Mouse (Mus musculus) kidney, embryonic 16.5 days (tissue): ENCODE results near the gene Fam160b1. TPM values are rescaled to one million over a fixed set of nuclear protein-coding genes. Genes with fewer than 3 reads are reported as not detected.
A peak's percentile ranks its signal among the peaks of the same experiment; 100 is the strongest.

ENCODE experiments used
- ATAC-seq: fragments of 200-750 bp; cut with Nextera tagmentation; 2 replicates; pipeline ENCODE4 v1.8.0; 2017; ENCODE audit warnings: moderate TSS enrichment; ENCODE audit not compliant: low FRiP score, low TSS enrichment
- H3K27ac ChIP-seq: fragments of 300-500 bp; sonication (generic); 2 replicates; pipeline ENCODE4 v1.5.1; 2014; ENCODE audit warnings: low read length
- H3K27me3 ChIP-seq: fragments of 300-500 bp; sonication (generic); 2 replicates; pipeline ENCODE4 v1.6.1; 2014; ENCODE audit warnings: low read length, control low read depth, mixed read lengths; ENCODE audit not compliant: insufficient read depth
- H3K36me3 ChIP-seq: fragments of 300-500 bp; sonication (generic); 2 replicates; pipeline ENCODE4 v1.6.1; 2014; ENCODE audit warnings: low read length, control low read depth, mixed read lengths; ENCODE audit not compliant: insufficient read depth
- H3K4me1 ChIP-seq: fragments of 300-500 bp; sonication (generic); 2 replicates; pipeline ENCODE4 v1.6.1; 2014; ENCODE audit warnings: low read length, control low read depth, mixed read lengths; ENCODE audit not compliant: insufficient read depth
- H3K4me2 ChIP-seq: fragments of 300-500 bp; sonication (generic); replicated peaks from 2 replicates; pipeline ENCODE4 v1.6.1; 2014; ENCODE audit warnings: low read depth, low read length
- H3K4me3 ChIP-seq: fragments of 300-500 bp; sonication (generic); 2 replicates; pipeline ENCODE4 v1.5.1; 2014; ENCODE audit warnings: mild to moderate bottlenecking, low read length
- H3K9ac ChIP-seq: fragments of 300-500 bp; sonication (generic); replicated peaks from 2 replicates; pipeline ENCODE4 v1.6.1; 2014; ENCODE audit warnings: low read length
- H3K9me3 ChIP-seq: fragments of 300-500 bp; sonication (generic); 2 replicates; pipeline ENCODE4 v1.6.1; 2016; ENCODE audit warnings: low read length, control low read depth
- WGBS: fragments of 180-500 bp; shearing (Covaris S2); extraction: QIAGEN DNeasy Blood & Tissue Kit; methylation state at CpG from one replicate; pipeline ENCODE4 v1.1.7; 2014; 5-methylcytosine and 5-hydroxymethylcytosine counted together
- polyA plus RNA-seq: library from polyadenylated mRNA; unstranded; fragments of >200 nt; fragmentation: Nextera tagmentation; extraction: Ambion mirVana; gene quantifications from 2 replicates; pipeline ENCODE4 v1.2.1, GENCODE M21; 2015

Fam160b1 gene
- polyA plus RNA-seq, 1 experiment from 2014 or later, result 13.1 TPM

DNA sequence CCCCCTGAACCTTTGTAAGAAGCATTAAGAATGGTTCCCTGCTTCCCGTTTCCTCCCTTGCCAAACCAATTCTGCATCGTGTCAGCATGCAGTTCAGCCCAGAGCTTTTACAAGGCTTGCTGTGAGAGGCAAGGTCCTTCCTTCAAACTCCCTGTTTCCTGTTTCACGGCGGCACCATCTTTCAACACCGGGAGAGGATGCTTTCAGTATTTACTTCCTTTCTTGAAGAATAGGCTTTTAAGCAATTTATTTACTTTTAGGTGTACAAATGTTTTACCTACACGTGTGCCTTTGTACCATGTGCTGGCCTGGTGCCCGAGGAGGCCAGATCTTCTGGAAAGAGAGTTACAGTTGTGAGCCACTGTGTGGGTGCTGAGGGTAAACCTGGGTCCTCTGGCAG is 4.2 kb upstream of the Fam160b1 start:
- ATAC-seq, result no peak
- Histone ChIP-seq H3K9ac (0 out of 2 replicates have a peak overlapping the region, but pooled peaks have one; percentile 22), H3K36me3 (no peaks in the 10 kb centered on the region), H3K27ac (peak overlapping the region; percentile 89), H3K4me1 (peaks cover 34% of the 10 kb centered on the region), H3K4me3 (no peak overlapping the region), H3K27me3 (no peaks in the 10 kb centered on the region), H3K9me3 (no peaks in the 10 kb centered on the region), H3K4me2 (0 out of 2 replicates have a peak overlapping the region, but pooled peaks have one; percentile 16)
- WGBS, result 61% methylated on average over 7 of the region's 7 CpGs

DNA sequence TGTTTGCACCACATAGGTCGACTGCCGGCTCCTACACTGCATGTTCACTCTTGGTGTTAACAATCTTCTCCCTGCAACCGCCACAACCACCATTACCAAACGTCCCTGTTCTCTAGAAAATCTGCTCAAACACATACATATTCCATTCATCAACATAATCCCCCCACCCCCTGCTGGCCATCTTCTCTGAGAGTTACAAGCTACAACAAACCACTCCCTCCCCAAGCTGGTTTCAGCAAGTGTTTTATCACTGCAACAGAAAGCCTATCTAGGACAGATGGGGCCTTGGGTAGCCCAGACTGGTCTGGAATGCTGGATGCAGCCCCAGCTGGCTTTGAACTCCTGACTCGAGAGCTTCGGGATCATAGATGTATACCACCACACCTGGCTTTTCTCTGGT is 3.2 kb upstream of the Fam160b1 start:
- Histone ChIP-seq H3K4me1 (peaks cover 34% of the 10 kb centered on the region), H3K4me3 (no peak overlapping the region), H3K9me3 (no peaks in the 10 kb centered on the region), H3K27me3 (no peaks in the 10 kb centered on the region), H3K4me2 (no peak overlapping the region), H3K36me3 (no peaks in the 10 kb centered on the region), H3K9ac (no peak overlapping the region), H3K27ac (no peak overlapping the region)
- 91% methylated on average over 6 of the region's 6 CpGs for WGBS
- ATAC-seq, result no peak

DNA sequence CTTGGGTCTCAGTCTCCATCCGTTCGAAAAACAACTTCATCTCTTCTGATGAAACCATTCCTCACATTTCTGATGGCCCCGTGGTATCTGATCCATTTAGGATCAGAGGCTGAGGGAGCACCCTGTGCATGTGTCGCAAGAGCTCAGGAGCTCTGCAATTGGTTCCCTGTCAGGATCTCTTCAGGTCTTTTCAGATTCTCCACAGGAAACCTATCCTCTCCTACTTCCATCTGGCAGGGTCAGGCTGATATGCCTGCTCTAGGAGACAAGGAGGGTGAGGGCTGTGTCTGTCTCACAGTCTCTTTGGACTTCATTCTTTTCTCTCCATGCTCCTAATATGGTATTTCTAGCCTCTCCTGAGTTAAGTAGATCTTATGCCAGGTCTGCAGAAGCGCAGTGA is 2.7 kb upstream of the Fam160b1 start:
- Histone ChIP-seq H3K27ac (peak overlapping the region; percentile 29), H3K36me3 (no peaks in the 10 kb centered on the region), H3K4me3 (no peak overlapping the region), H3K27me3 (no peaks in the 10 kb centered on the region), H3K4me2 (peak overlapping the region; percentile 10; the same call in 1 of the 2 replicates), H3K9ac (no peak overlapping the region), H3K4me1 (peaks cover 39% of the 10 kb centered on the region), H3K9me3 (no peaks in the 10 kb centered on the region)
- WGBS, result 88% methylated on average over 5 of the region's 5 CpGs
- no peak for ATAC-seq

DNA sequence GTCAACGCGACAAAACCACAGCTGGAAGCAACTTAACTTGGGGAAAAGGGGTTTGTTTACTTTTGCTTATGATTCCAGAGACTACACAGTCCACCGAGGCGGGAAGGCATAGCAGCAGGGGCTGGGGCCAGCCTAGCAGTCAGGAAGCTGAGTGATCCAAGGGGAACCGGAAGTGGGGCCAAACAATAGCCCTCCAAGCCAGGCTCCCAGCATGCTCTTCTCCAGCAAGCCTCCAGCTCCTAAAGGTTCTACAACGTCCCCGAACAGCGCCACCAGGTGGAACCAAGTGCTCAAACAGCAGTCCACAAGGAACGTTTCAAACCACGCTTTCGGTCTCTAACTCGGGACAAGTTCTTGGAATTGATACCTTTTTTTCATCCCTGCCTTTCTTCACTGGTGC is 2.2 kb upstream of the Fam160b1 start:
- Histone ChIP-seq H3K9me3 (no peaks in the 10 kb centered on the region), H3K9ac (0 out of 2 replicates have a peak overlapping the region, but pooled peaks have one; percentile 0), H3K27me3 (no peaks in the 10 kb centered on the region), H3K36me3 (no peaks in the 10 kb centered on the region), H3K4me2 (peak overlapping the region; percentile 63; the same call in 1 of the 2 replicates), H3K4me3 (no peak overlapping the region), H3K27ac (peak overlapping the region; percentile 29), H3K4me1 (peaks cover 44% of the 10 kb centered on the region)
- no peak for ATAC-seq
- WGBS, result 69% methylated on average over 12 of the region's 12 CpGs

DNA sequence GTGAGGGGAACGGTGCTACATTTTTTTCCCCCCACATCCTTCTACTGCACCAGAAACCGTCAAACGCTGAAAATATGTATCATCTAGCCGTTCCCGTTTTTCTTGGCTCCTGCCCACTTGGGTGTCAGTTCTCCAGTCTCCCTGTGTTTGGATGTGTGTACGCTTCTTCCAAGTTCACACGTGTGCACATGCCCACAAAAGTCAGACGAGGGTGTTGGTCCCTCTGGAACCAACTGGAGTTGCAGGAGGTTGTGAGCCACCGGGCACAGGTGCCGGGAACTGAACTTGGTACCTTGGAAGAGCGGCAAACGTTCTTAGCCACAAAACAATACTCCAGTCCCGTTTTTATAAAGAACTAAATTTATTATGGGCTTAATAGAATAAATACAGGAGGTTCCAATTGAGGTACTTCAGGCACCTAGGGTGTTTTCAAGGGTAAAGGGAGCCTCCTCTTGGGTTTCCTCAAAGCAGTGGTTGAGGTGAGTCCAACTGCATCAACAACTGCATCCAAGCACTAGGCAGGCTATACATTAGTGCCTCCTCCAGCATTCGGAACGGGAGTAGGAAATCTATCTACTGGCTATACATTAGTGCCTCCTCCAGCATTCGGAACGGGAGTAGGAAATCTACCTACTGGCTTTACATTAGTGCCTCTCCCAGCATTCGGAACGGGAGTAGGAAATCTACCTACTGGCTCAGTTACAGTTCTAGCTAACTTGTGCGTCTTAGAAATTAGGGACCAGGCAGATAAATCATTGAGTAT is 1.5 kb upstream of the Fam160b1 start:
- Histone ChIP-seq H3K9ac (0 out of 2 replicates have a peak overlapping the region, but pooled peaks have one; percentile 0), H3K4me1 (peaks cover 49% of the 10 kb centered on the region), H3K9me3 (no peaks in the 10 kb centered on the region), H3K4me3 (no peak overlapping the region), H3K4me2 (peak overlapping the region; percentile 63), H3K27ac (no peak overlapping the region), H3K36me3 (no peaks in the 10 kb centered on the region), H3K27me3 (no peaks in the 10 kb centered on the region)
- ATAC-seq, result no peak
- WGBS, result 87% methylated on average over 20 of the region's 20 CpGs

DNA sequence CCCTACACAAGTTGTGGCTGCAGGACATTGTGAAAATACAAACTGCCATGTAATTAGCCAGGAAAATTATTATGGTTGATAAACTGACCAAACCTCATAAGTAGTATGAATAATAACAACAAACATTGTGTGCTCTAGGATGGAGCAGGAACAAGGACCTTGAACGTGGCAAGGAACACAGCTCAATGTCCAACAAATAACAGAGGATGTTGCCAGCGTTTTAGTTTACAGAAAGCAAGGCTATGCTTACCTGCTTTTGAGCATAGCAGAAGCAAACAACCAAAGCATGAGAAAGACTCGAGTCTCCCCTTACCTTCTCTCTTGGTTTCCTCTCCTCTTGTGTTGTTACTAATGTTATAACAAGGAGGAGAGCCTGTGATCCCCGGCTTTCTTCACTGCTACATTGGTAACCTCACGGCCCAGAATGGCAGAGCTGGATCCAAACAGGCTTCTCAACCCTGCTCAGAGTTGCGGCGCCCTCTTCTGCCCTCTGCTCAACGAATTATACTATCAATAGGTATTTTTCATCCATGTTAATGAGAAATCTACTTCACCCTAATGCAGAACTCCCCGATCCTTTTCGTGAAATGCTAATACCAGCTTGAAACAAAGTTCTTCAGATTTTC is 666 bp upstream of the Fam160b1 start:
- Histone ChIP-seq H3K4me2 (peak overlapping the region; percentile 63), H3K27ac (peak overlapping the region; percentile 76), H3K4me1 (peaks cover 56% of the 10 kb centered on the region), H3K9ac (peak overlapping the region; percentile 50), H3K27me3 (no peaks in the 10 kb centered on the region), H3K9me3 (no peaks in the 10 kb centered on the region), H3K4me3 (peak overlapping the region; percentile 93), H3K36me3 (no peaks in the 10 kb centered on the region)
- WGBS, result 42% methylated on average over 10 of the region's 10 CpGs
- no peak for ATAC-seq

DNA sequence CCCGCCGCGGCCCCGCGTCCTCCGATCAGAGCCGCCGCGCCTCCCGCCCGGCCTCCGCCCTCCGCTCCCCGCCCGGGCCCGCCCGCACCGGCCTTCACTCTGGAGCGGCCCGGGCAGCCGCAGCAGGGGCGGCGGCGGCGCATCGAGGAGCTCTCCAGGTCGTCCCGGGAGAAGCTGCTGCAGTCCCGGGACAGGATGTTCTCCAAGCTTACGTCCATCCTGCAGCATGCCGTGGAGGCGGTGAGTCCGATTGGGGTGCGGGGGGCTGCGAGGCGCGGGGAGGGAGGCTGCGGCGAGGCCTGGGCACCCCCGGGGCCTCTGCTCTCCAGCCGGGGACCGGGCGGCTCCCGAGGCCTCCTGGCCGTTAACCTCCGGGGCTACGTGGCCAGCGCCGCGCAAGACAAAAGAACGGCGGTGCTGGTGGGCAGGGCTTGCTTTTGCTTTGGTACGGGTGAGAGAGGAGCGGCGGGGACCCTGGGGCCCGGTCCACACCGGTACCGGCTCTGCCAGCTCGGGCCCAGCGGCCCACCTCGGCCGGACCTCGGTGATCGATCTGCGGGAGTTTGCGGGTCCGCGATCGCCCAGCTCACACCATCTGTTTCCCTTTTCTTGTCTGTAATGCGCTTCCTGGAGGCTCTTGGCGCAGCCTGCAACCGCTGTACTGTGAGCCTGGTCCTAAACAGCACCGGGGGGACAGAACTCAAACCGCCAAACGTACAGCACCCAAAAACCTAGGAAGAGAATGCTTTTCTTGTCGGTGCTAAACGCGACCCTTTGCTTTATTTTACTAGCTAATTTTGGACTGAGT is 855 bp downstream of the Fam160b1 start:
- 0% methylated on average over 62 of the region's 78 CpGs for WGBS
- H3K4me1 ChIP-seq, result peaks cover 58% of the 10 kb centered on the region
- peak overlapping the region; percentile 99 for H3K9ac ChIP-seq
- peak; percentile 77; the same call in 1 of the 2 replicates for ATAC-seq
- H3K9me3 ChIP-seq, result no peaks in the 10 kb centered on the region
- H3K27ac ChIP-seq, result peak overlapping the region; percentile 96
- peak overlapping the region; percentile 93 for H3K4me3 ChIP-seq
- H3K36me3 ChIP-seq, result no peaks in the 10 kb centered on the region
- no peaks in the 10 kb centered on the region for H3K27me3 ChIP-seq
- peak overlapping the region; percentile 63 for H3K4me2 ChIP-seq

DNA sequence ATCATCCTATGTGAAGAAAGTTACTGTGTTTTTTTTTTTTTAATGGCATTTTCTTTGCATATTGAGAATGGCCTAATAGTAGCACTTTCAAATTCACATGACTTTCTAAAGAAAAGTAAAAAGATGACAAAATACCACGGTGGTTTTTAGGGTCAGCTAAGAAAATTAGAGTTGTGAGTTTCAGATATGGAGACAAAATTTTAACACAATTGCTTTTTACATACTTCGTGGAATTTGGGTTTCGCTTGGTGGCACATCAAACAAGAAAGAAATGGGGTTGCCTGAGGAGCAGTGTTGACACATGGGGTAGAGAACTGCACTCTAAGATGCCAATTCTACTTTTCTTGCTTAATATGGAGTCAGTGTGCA is 1.4 kb downstream of the Fam160b1 start:
- no peaks in the 10 kb centered on the region for H3K27me3 ChIP-seq
- H3K9ac ChIP-seq, result peak overlapping the region; percentile 99
- peak overlapping the region; percentile 63 for H3K4me2 ChIP-seq
- H3K36me3 ChIP-seq, result no peaks in the 10 kb centered on the region
- WGBS, result 8% methylated on average over 3 of the region's 3 CpGs
- H3K4me3 ChIP-seq, result peak overlapping the region; percentile 93
- peak overlapping the region; percentile 96; the same call in 1 of the 2 replicates for H3K27ac ChIP-seq
- peaks cover 63% of the 10 kb centered on the region for H3K4me1 ChIP-seq
- ATAC-seq, result no peak
- no peaks in the 10 kb centered on the region for H3K9me3 ChIP-seq

DNA sequence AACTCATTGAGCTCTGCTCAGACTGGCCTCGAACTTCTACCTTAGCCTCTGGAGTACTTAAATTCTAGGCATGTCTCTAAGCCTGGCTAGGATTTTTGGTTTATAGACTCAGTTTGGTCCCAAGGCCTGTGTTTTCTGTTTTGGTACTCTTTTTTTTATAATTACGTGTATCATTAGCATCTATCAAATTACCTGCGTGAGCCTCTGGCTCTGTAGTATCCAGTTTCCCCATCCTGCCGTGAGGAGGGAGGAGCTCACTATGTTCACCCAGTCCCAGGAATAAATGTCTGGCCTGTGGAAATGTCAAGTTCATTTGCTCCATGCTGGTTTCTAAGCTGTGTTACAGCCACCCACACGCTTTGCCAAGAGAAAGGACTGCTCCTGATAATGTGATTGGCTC is 2.1 kb downstream of the Fam160b1 start:
- Histone ChIP-seq H3K27me3 (no peaks in the 10 kb centered on the region), H3K4me3 (peak overlapping the region; percentile 35), H3K4me1 (peaks cover 69% of the 10 kb centered on the region), H3K27ac (peak overlapping the region; percentile 16; the same call in 1 of the 2 replicates), H3K36me3 (no peaks in the 10 kb centered on the region), H3K9me3 (no peaks in the 10 kb centered on the region), H3K4me2 (peak overlapping the region; percentile 52), H3K9ac (peak overlapping the region; percentile 52; the same call in 1 of the 2 replicates)
- 16% methylated on average over 5 of the region's 5 CpGs for WGBS
- ATAC-seq, result no peak
